Mouse (Mus musculus) regulatory T cell (primary cell): Measurements from ENCODE around the gene Zfp768.
"Not testable (repeated sequence)": the region's sequence is repeated elsewhere in the genome, so short reads cannot be mapped to it uniquely, and the experiment has no call there.

Experiments used
- in situ Hi-C: fragments of 300-600 bp; cut with MboI, MseI; formaldehyde crosslinking; loops from one replicate; pipeline ENCODE4 v1.15.1; 2025; ENCODE audit warnings: high pct_unique_total_duplicates

Zfp768 gene

GRCm38 (mm10) chr7:127345512-127346325 lies at the start of gene Zfp768:
TSS of gene Zfp768 (minus strand) at chr7:127345589.
- in situ Hi-C loops: no loop called here

GRCm38 (mm10) chr7:127393944-127394333 lies 48.5 kb upstream of the Zfp768 start:
- in situ Hi-C loops: no loop called here

GRCm38 (mm10) chr7:127393157-127393943 lies 48.0 kb upstream of the Zfp768 start, which contains the start of gene E430018J23Rik:
TSS of gene E430018J23Rik (minus strand) at chr7:127393629.
- in situ Hi-C loops: no loop called here

- in situ Hi-C loops: no loop called here
Observed at GRCm38 (mm10) chr7:127392251-127392824, 46.9 kb upstream of the Zfp768 start.

- in situ Hi-C loops: no loop called here
Observed at GRCm38 (mm10) chr7:127391538-127391937, 46.1 kb upstream of the Zfp768 start.

- in situ Hi-C loops: no loop called here
Observed at GRCm38 (mm10) chr7:127390306-127390705, 44.9 kb upstream of the Zfp768 start.

- in situ Hi-C loops: not testable (repeated sequence)
Observed at GRCm38 (mm10) chr7:127388201-127388600, 42.8 kb upstream of the Zfp768 start.

- in situ Hi-C loops: no loop called here
Observed at GRCm38 (mm10) chr7:127386641-127387392, 41.4 kb upstream of the Zfp768 start, which contains the start of gene 9130019O22Rik. TSS of gene 9130019O22Rik (minus strand) at chr7:127387166.

GRCm38 (mm10) chr7:127385560-127385959 lies 40.2 kb upstream of the Zfp768 start:
- in situ Hi-C loops: not testable (repeated sequence)

GRCm38 (mm10) chr7:127378310-127378921 lies 33.0 kb upstream of the Zfp768 start:
- in situ Hi-C loops: no loop called here

- in situ Hi-C loops: not testable (repeated sequence)
Observed at GRCm38 (mm10) chr7:127375271-127376245, 30.2 kb upstream of the Zfp768 start, which contains the start of gene Zfp747. TSS of gene Zfp747 (minus strand) at chr7:127376050.

GRCm38 (mm10) chr7:127371870-127372269 lies 26.5 kb upstream of the Zfp768 start:
- in situ Hi-C loops: not testable (repeated sequence)

- in situ Hi-C loops: no loop called here
Observed at GRCm38 (mm10) chr7:127371213-127371612, 25.8 kb upstream of the Zfp768 start.

GRCm38 (mm10) chr7:127366249-127366648 lies 20.9 kb upstream of the Zfp768 start:
- in situ Hi-C loops: no loop called here

GRCm38 (mm10) chr7:127364166-127364565 lies 18.8 kb upstream of the Zfp768 start:
- in situ Hi-C loops: loop anchor here (5.0 kb wide), 2 partner anchors 53 to 133 kb away; no protein-coding TSS in a partner anchor

GRCm38 (mm10) chr7:127363475-127363921 lies 18.1 kb upstream of the Zfp768 start:
- in situ Hi-C loops: loop anchor here (5.0 kb wide), 2 partner anchors 54 to 134 kb away; no protein-coding TSS in a partner anchor

GRCm38 (mm10) chr7:127362418-127362817 lies 17.0 kb upstream of the Zfp768 start:
- in situ Hi-C loops: loop anchor here (5.0 kb wide), 2 partner anchors 55 to 135 kb away; no protein-coding TSS in a partner anchor

GRCm38 (mm10) chr7:127361449-127361848 lies 16.1 kb upstream of the Zfp768 start:
- in situ Hi-C loops: loop anchor here (5.0 kb wide), 2 partner anchors 56 to 136 kb away; no protein-coding TSS in a partner anchor

GRCm38 (mm10) chr7:127360265-127360664 lies 14.9 kb upstream of the Zfp768 start:
- in situ Hi-C loops: loop anchor here (5.0 kb wide), 2 partner anchors 57 to 137 kb away; no protein-coding TSS in a partner anchor
